Mouse (Mus musculus): Measurements from ENCODE around the gene Wdr66. TPM values are rescaled to one million over a fixed set of nuclear protein-coding genes. Genes with fewer than 3 reads are reported as not detected.
"Not testable (repeated sequence)": the region's sequence is repeated elsewhere in the genome, so short reads cannot be mapped to it uniquely, and the experiment has no call there.

The Wdr66 gene
- 1 to 10 TPM; 6.0 to 6.2 TPM for total RNA-seq (2021)
- long read RNA-seq, experiment 1, partial matches to known transcripts, result 1 of 1 reads
- long read RNA-seq, experiment 1, other reads (novel, unspliced or antisense), result 0 of 1 reads
- long read RNA-seq, experiment 2, result 0 reads

GRCm38 (mm10) chr5:123251834-123252233, at the start of gene Wdr66:
TSS of gene Wdr66 (plus strand) at chr5:123252102.
- peak; percentile 89 to 91 for DNase-seq (ENCODE audit: extremely low spot score in 1 of 2, low spot score in 2 of 2)
- peak; percentile 87 for TF ChIP-seq CTCF (IDR thresholded peaks at IDR 0.05)
- intact Hi-C loops (cut with DNase I), result loop anchor here (2.0 to 5.0 kb wide), 2 partner anchors 185 to 245 kb away; no protein-coding TSS in a partner anchor
- H3K4me3 ChIP-seq, result peak within 1 kb of the TSS; percentile 55
- peak within 1 kb of the TSS; percentile 47; the same call in 1 of the 2 replicates for H3K27ac ChIP-seq

DNA sequence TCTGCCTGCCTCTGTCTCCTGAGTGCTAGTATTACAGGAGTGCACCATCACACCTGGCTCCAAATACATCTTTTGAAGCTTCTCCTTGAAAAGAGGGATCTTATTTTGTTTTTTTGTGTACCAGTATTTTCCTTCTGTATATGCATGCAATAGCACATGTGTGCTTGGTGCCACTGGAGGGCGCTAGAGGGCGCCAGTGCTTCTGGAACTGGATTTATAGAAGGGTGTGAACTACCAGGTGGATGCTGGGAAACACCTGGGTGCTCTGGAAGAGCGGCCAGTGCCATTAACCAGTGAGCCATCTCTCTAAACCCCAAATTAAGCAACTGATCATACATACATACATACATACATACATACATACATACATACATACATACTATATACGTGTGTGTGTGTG, 49.1 kb upstream of the Wdr66 start:
- intact Hi-C loops (cut with DNase I); H3K27ac ChIP-seq; H3K4me3 ChIP-seq; DNase-seq (ENCODE audit: extremely low spot score in 1 of 2, low spot score in 2 of 2): not testable (repeated sequence)

DNA sequence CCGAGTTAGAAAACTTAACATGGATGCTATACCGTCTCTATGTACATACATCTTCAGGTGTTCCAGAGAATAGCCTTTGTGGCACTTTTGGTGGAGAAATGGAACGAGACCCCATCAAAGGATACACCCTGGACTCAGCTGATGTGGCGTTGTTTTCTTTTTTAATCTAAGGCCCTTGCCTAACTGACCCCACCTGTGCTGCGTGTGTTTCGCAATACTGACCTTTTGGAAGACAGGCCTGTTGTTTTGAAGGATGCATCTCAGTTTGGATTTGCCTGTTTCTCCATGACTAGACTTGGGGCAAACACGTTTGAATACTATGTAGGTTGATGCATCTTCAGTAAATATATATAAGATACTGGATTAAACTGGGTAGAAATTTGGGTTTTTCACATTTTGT, 48.3 kb upstream of the Wdr66 start:
- H3K4me3 ChIP-seq; intact Hi-C loops (cut with DNase I); H3K27ac ChIP-seq; DNase-seq (ENCODE audit: extremely low spot score in 1 of 2, low spot score in 2 of 2): not testable (repeated sequence)

DNA sequence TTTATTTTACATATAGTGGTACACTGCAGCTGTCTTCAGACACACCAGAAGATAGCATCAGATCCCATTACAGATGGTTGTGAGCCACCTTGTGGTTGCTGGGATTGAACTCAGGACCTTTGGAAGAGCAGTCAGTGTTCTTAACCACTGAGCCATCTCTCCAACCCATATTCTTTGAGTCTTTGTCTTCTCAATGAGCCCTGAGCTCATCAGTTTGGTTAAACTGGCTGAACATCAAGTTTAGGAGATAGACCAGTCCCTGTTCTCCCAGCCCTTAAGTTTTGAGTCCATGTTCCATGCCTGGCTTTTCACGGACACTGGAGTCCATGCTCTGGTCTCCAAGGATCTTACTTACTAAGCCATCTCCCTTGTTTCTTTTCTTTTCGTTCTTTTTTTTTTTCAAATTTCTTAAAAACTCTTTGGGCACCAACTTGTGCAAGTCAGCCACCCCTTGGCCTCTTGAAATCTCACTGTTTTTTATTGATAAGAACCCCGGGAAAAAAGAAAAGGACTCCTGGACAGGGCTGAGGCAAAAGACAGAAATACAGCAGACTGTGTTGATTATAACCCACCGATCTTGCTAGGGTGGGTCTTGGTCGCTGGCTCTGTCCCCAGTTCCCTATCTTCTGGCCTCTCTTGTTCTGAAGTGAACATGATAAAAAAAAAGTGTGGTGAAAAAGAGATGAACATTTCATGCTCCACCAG, 29.4 kb upstream of the Wdr66 start:
- intact Hi-C loops (cut with DNase I); H3K27ac ChIP-seq; H3K4me3 ChIP-seq; DNase-seq (ENCODE audit: extremely low spot score in 1 of 2, low spot score in 2 of 2): not testable (repeated sequence)

GRCm38 (mm10) chr5:123223051-123223410, 28.9 kb upstream of the Wdr66 start:
- H3K27ac ChIP-seq, result no peak overlapping the region
- no peak for TF ChIP-seq CTCF (IDR thresholded peaks at IDR 0.05)

DNA sequence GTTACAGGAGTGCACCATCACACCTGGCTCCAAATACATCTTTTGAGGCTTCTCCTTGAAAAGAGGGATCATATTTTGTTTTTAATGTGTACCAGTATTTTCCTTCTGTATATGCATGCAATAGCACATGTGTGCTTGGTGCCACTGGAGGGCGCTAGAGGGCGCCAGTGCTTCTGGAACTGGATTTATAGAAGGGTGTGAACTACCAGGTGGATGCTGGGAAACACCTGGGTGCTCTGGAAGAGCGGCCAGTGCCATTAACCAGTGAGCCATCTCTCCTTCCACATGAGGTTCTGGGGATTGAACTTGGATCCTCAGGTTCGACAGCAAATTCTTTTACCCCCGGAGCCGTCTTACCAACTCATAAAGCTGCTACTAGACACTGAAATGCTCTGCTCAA, 28.0 kb upstream of the Wdr66 start:
- DNase-seq (ENCODE audit: extremely low spot score in 1 of 2, low spot score in 2 of 2); H3K27ac ChIP-seq; intact Hi-C loops (cut with DNase I); H3K4me3 ChIP-seq: not testable (repeated sequence)

More at GRCm38 (mm10) chr5:123223051-123223410, 28.9 kb upstream of the Wdr66 start:
- intact Hi-C loops (cut with DNase I), result no loop called here
- no peak for DNase-seq (ENCODE audit: extremely low spot score in 1 of 2, low spot score in 2 of 2)
- H3K4me3 ChIP-seq, result no peak overlapping the region

DNA sequence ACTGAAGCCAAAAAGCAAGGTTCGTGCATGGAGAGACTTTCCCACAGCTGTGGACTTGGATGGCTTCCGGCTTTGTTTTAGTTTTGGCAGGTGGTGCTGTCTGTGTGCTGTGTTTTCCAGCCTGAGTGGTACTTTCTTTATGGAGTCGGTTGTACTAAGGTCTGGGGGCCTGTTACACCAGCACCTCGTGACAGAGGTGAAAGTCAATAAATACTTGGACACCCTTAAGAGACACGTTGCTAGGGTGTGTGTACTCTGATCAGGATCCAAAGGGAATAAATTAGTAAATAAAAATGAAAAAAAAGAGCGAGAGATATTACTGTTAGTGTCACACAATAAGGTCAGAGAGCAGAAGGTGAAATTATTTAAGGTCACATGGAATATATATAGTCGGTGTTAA, 25.1 kb upstream of the Wdr66 start:
- no peak for DNase-seq (ENCODE audit: extremely low spot score in 1 of 2, low spot score in 2 of 2)
- Histone ChIP-seq H3K4me3 (no peak overlapping the region), H3K27ac (no peak overlapping the region)
- intact Hi-C loops (cut with DNase I), result no loop called here
- TF ChIP-seq CTCF (IDR thresholded peaks at IDR 0.05), result no peak

GRCm38 (mm10) chr5:123227762-123228523, 24.0 kb upstream of the Wdr66 start:
- DNase-seq (ENCODE audit: extremely low spot score in 1 of 2, low spot score in 2 of 2), result peak; percentile 96 to 97
- H3K27ac ChIP-seq, result peak overlapping the region; percentile 78

GRCm38 (mm10) chr5:123228524-123228922, 23.4 kb upstream of the Wdr66 start:
- peak overlapping the region; percentile 98 for H3K4me3 ChIP-seq
- DNase-seq (ENCODE audit: extremely low spot score in 1 of 2, low spot score in 2 of 2), result no peak
- H3K27ac ChIP-seq, result peak overlapping the region; percentile 78
- intact Hi-C loops (cut with DNase I), result no loop called here
- TF ChIP-seq CTCF (IDR thresholded peaks at IDR 0.05), result no peak

More at GRCm38 (mm10) chr5:123227762-123228523, 24.0 kb upstream of the Wdr66 start:
- peak overlapping the region; percentile 98 for H3K4me3 ChIP-seq
- intact Hi-C loops (cut with DNase I), result no loop called here
- TF ChIP-seq CTCF (IDR thresholded peaks at IDR 0.05), result no peak

GRCm38 (mm10) chr5:123229296-123229695, 22.6 kb upstream of the Wdr66 start:
- TF ChIP-seq CTCF (IDR thresholded peaks at IDR 0.05), result no peak
- DNase-seq (ENCODE audit: extremely low spot score in 1 of 2, low spot score in 2 of 2), result no peak
- intact Hi-C loops (cut with DNase I), result no loop called here
- peak overlapping the region; percentile 98 for H3K4me3 ChIP-seq
- H3K27ac ChIP-seq, result no peak overlapping the region

DNA sequence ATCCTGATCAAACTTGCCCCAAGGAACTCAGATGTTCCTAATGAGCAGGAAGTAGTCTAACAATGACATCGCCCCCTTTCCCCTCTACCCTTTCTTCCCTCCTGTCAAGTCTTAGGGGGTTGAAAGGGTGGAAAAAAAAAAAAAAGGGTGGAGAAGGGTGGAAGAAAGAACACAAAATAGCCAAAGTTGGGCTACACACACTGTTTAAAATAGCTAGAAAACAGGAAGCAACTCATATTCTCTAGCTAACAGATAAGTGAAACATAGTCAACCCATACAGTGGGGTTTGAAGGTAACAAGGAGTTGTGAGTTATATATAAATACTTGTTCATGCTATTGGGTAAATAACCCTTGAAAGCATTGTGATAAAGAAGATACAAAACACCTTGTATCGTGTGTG, 19.7 kb upstream of the Wdr66 start:
- intact Hi-C loops (cut with DNase I), result no loop called here
- Histone ChIP-seq H3K27ac (no peak overlapping the region), H3K4me3 (no peak overlapping the region)
- TF ChIP-seq CTCF (IDR thresholded peaks at IDR 0.05), result no peak
- no peak for DNase-seq (ENCODE audit: extremely low spot score in 1 of 2, low spot score in 2 of 2)

- TF ChIP-seq CTCF (IDR thresholded peaks at IDR 0.05), result peak; percentile 49
- intact Hi-C loops (cut with DNase I), result no loop called here
- Histone ChIP-seq H3K27ac (no peak overlapping the region), H3K4me3 (no peak overlapping the region)
- peak in 1 of 2 experiments; percentile 41 for DNase-seq (ENCODE audit: extremely low spot score in 1 of 2, low spot score in 2 of 2)
Measured at GRCm38 (mm10) chr5:123235731-123236130, 16.2 kb upstream of the Wdr66 start.
